Mouse (Mus musculus): ENCODE measurements around the gene Clip4.

The Clip4 gene

GRCm38 (mm10) chr17:71874795-71875194 lies 106.5 kb downstream of the Clip4 start:
- no peak for DNase-seq

GRCm38 (mm10) chr17:71875492-71875891 lies 107.2 kb downstream of the Clip4 start:
- DNase-seq: no peak

- no peak for DNase-seq
Measured at GRCm38 (mm10) chr17:71881369-71881768, 113.1 kb downstream of the Clip4 start.

GRCm38 (mm10) chr17:71909107-71909506 lies 140.8 kb downstream of the Clip4 start:
- peak; percentile 15 for DNase-seq

- no peak for DNase-seq
Measured at GRCm38 (mm10) chr17:71913188-71913587, 144.9 kb downstream of the Clip4 start.
